Mouse (Mus musculus) layer of hippocampus, adult 18-20 months (tissue): ENCODE results near the gene Olfr1097. TPM values are rescaled to one million over a fixed set of nuclear protein-coding genes. Genes with fewer than 3 reads are reported as not detected.

Experiments used
- DNase-seq, 2 experiments: peaks; one replicate each; pipeline ENCODE4 v3.0.0; 2022; ENCODE audit warnings: low spot score in 2 of 2
- long read RNA-seq: library from polyadenylated mRNA; stranded (forward); transcript quantifications from one replicate; pipeline ENCODE4 v2.0.0, GENCODE M21; 2021
- total RNA-seq, 2 experiments: library from RNA; stranded (reverse); gene quantifications; 2 replicates each; pipeline ENCODE4 v1.2.3; 2021

The Olfr1097 gene
- not detected for total RNA-seq
- long read RNA-seq: 0 reads

DNA sequence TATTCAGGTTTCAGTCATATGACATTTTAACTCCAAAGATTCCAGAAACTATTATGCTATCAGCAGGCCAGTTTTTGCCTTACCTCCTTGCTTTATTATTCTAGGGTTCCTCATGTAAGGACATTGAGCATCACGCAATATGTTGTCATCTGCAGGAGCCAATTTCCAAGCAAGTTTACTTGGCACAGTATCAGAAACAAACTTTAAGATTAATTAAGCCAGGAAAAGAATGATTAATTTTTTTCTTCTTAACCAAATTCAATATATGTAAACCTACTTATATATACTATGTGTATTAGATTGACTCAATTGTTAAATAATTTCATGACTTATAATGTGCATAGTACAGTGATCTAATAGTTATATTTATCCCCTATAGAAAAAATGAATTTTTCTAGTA is at the start of gene Olfr1097:
Olfr1097 (minus strand) TSS at position 101 of the 400 bp plus-strand sequence.
- no peak for DNase-seq

- peak in 1 of 2 experiments; percentile 2 for DNase-seq
Observed at GRCm38 (mm10) chr2:86926557-86926956, 34.5 kb upstream of the Olfr1097 start.

GRCm38 (mm10) chr2:86924445-86924844 is 32.4 kb upstream of the Olfr1097 start, which contains the start of gene Olfr1098:
Olfr1098 (minus strand) TSS chr2:86924545.
- no peak for DNase-seq

DNA sequence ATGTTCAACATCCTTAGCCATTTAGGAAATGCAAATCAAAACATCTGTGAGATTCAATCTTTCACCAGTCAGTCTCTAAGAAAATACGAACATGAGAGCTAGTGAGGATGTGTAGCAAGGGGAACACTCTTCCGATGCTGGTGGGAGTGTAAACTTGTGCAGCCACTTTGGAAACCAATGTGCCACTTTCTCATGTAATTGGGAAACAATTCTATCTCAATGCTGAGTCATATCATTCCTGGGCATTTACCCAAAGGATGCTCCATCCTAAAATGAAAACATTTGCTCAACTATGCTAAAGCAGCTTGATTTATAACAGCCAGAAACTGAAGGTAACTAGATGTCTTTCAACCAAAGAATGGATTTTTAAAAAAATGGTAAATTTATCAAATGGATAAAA is 13.6 kb upstream of the Olfr1097 start:
- peak in 1 of 2 experiments; percentile 7 for DNase-seq

DNA sequence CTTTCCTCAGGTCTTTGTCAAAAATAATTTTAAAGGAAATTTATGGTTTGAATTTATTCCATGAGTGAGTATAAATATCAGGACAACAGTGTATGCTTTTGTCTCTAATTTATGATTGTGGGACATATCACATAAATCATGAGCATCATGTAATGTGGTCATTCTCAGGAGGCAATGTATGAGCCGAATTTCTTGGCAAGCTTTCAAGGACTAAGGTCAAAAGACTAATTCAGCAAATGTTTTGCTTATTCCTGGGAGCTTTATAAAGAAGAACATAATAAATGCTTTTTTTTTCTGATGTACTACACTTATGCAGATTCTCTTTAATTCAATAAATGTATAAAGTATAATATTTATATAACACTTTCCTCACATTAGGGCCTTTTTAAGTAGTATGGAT is 17.3 kb downstream of the Olfr1097 start, which contains the start of gene Gm13723:
Gm13723 (minus strand) TSS at position 101 of the 400 bp plus-strand sequence.
- no peak for DNase-seq

DNA sequence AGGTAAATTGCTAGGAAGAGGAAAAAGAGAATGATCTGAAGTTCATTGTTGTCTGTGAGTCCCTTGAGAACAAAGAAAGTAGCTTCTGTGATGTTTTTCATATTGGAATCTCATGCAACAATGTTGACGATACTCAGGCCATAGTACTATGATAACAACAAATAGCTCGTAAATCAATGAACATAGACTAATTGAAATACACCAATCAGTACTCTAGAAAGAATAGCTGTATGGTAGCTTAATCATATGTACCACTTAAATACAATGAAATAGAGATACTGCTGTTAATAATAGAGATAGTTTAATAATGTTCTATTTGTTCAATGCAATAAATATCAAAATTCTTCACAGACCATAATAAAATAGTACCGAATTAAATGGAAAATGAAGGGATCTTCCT is 40.4 kb downstream of the Olfr1097 start, which contains the start of gene Olfr1095:
Olfr1095 (minus strand) TSS at position 101 of the 400 bp plus-strand sequence.
- no peak for DNase-seq

Other genes starting within 250 kb of the Olfr1097 start
- not detected for gene Olfr1085, start 230.2 kb downstream of the Olfr1097 start, total RNA-seq
- gene Olfr1086, start 212.1 kb downstream of the Olfr1097 start, total RNA-seq: not detected
- gene Olfr1087, start 193.8 kb downstream of the Olfr1097 start, total RNA-seq: not detected
- not detected for gene Olfr1089, start 158.5 kb downstream of the Olfr1097 start, total RNA-seq
- gene Olfr1090, start 133.2 kb downstream of the Olfr1097 start, total RNA-seq: not detected
- not detected for gene Olfr1093, start 109.7 kb downstream of the Olfr1097 start, total RNA-seq
- not detected for gene Olfr141, start 82.2 kb downstream of the Olfr1097 start, total RNA-seq
- not detected for gene Olfr1094, start 67.6 kb downstream of the Olfr1097 start, total RNA-seq
- not detected for gene Olfr1095, start 40.5 kb downstream of the Olfr1097 start, total RNA-seq
- not detected for gene Gm13723, start 17.4 kb downstream of the Olfr1097 start, total RNA-seq
- gene Olfr1098, start 32.3 kb upstream of the Olfr1097 start, total RNA-seq: not detected
- gene Olfr1099, start 68.5 kb upstream of the Olfr1097 start, total RNA-seq: not detected
- gene Olfr1100, start 87.7 kb upstream of the Olfr1097 start, total RNA-seq: not detected
- gene Olfr1101, start 99.0 kb upstream of the Olfr1097 start, total RNA-seq: not detected
- not detected for gene Olfr1102, start 106.2 kb upstream of the Olfr1097 start, total RNA-seq
- not detected for gene Olfr1104, start 134.9 kb upstream of the Olfr1097 start, total RNA-seq
- gene Olfr1105, start 144.3 kb upstream of the Olfr1097 start, total RNA-seq: not detected
- gene Olfr1106, start 160.1 kb upstream of the Olfr1097 start, total RNA-seq: not detected
- not detected for gene Olfr1107, start 183.6 kb upstream of the Olfr1097 start, total RNA-seq
- gene Olfr1109, start 203.8 kb upstream of the Olfr1097 start, total RNA-seq: not detected
- not detected for gene Olfr259, start 222.4 kb upstream of the Olfr1097 start, total RNA-seq
- gene Olfr1110, start 248.1 kb upstream of the Olfr1097 start, total RNA-seq: not detected